Mouse (Mus musculus): Measurements from ENCODE around the gene Trim66. TPM values are rescaled to one million over a fixed set of nuclear protein-coding genes. Genes with fewer than 3 reads are reported as not detected.

Gene Trim66
- 0.38 TPM in 2 replicates for polyA plus RNA-seq (2014; fragmentation: Nextera tagmentation; extraction: Ambion mirVana)

DNA sequence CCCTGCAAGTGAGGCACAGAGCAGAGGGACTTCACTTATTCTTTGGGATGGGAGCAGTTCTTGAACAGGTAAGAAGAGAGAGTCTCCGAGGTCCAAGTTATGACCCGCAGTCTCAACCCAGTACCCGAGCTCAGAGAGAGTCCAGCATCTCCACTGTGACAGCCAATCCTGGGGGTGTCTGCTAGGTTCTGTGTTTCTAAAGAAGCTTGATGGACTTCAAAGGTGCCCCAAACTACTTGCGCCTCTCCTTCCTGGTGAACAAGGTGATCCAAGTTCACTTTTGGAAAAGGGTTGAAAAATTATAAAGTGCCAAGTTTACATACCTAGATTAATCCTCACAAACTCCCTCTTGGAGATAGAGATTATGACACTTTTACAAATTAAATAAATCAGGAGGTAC lies at the start of gene Trim66:
TSS of gene Trim66 (minus strand) at position 101 of the 400 bp plus-strand sequence.
- DNase-seq (ENCODE audit: low spot score) (no peak), ATAC-seq (no peak)
- H3K4me1 ChIP-seq (ENCODE audit: control insufficient read depth, insufficient read depth, low read length): peaks cover 8% of the 10 kb centered on the region; the same call in 1 of the 2 replicates
- H3K36me3 ChIP-seq (ENCODE audit: control insufficient read depth, insufficient read depth, low read length): no peaks in the 10 kb centered on the region
- no peaks in the 10 kb centered on the region for H3K9me3 ChIP-seq (replicated peaks; ENCODE audit: control insufficient read depth, low read length)
- 87% methylated on average over 4 of the region's 4 CpGs for WGBS
- H3K4me3 ChIP-seq (ENCODE audit: low read depth, low read length): no peak within 1 kb of the TSS
- peak within 1 kb of the TSS; percentile 9; the same call in 1 of the 2 replicates for H3K4me2 ChIP-seq (ENCODE audit: low read length)
- H3K27me3 ChIP-seq (replicated peaks; ENCODE audit: control insufficient read depth, insufficient read depth, low read length): no peaks in the 10 kb centered on the region
- peak within 1 kb of the TSS; percentile 13; the same call in 1 of the 2 replicates for H3K9ac ChIP-seq (ENCODE audit: low read length)
- peak within 1 kb of the TSS; percentile 4; the same call in 1 of the 2 replicates for H3K27ac ChIP-seq (ENCODE audit: low read depth, low read length)

DNA sequence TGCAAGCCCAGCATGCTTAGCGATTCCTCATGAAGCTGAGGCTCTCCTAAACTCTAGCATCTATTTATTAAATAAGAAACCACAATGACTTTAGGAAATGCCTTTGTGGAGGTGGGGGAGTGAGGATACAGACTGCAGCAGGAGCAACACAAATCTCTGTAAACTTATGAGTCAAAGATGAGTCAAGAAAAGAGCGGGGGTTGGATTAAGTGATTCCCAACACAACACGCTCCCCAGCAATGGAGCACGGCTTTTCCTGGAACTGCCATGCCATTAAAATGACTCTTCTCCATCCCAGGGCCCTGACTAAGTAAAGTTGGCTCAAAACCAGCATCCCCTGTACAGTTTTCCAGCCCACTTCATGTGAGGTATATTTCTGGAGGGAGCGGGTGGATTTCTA lies 38.8 kb upstream of the Trim66 start:
- Histone ChIP-seq H3K4me3 (ENCODE audit: low read depth, low read length) (no peak overlapping the region), H3K4me1 (ENCODE audit: control insufficient read depth, insufficient read depth, low read length) (no peaks in the 10 kb centered on the region), H3K9ac (ENCODE audit: low read length) (no peak overlapping the region), H3K27me3 (replicated peaks; ENCODE audit: control insufficient read depth, insufficient read depth, low read length) (no peaks in the 10 kb centered on the region), H3K4me2 (ENCODE audit: low read length) (no peak overlapping the region), H3K27ac (ENCODE audit: low read depth, low read length) (no peak overlapping the region), H3K36me3 (ENCODE audit: control insufficient read depth, insufficient read depth, low read length) (no peaks in the 10 kb centered on the region), H3K9me3 (replicated peaks; ENCODE audit: control insufficient read depth, low read length) (no peaks in the 10 kb centered on the region)
- DNase-seq (ENCODE audit: low spot score): no peak
- 90% methylated on average over 5 of the region's 5 CpGs for WGBS
- no peak for ATAC-seq

DNA sequence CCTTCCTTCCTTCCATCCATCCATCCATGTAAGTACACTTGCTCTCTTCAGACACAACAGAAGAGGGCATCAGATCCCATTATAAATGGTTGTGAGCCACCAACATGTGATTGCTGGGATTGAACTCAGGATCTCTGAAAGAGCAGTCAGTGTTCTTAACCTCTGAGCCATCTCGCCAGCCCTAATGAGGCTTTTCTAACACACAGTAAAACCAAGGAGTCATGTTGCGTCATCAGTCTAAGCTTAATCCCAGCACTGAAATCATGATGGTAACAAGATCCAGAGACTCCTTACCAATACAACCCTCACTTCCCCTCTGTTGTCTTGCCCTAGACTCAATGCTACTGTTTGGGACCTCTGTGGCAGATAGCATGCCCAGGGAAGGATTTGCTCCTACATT lies 38.3 kb upstream of the Trim66 start:
- no peaks in the 10 kb centered on the region for H3K4me1 ChIP-seq (ENCODE audit: control insufficient read depth, insufficient read depth, low read length)
- no peak overlapping the region for H3K4me3 ChIP-seq (ENCODE audit: low read depth, low read length)
- 85% methylated on average over 2 of the region's 2 CpGs for WGBS
- H3K9me3 ChIP-seq (replicated peaks; ENCODE audit: control insufficient read depth, low read length): no peaks in the 10 kb centered on the region
- no peaks in the 10 kb centered on the region for H3K36me3 ChIP-seq (ENCODE audit: control insufficient read depth, insufficient read depth, low read length)
- H3K27me3 ChIP-seq (replicated peaks; ENCODE audit: control insufficient read depth, insufficient read depth, low read length): no peaks in the 10 kb centered on the region
- ATAC-seq (no peak), DNase-seq (ENCODE audit: low spot score) (no peak)
- H3K9ac ChIP-seq (ENCODE audit: low read length): no peak overlapping the region
- H3K4me2 ChIP-seq (ENCODE audit: low read length): no peak overlapping the region
- no peak overlapping the region for H3K27ac ChIP-seq (ENCODE audit: low read depth, low read length)

DNA sequence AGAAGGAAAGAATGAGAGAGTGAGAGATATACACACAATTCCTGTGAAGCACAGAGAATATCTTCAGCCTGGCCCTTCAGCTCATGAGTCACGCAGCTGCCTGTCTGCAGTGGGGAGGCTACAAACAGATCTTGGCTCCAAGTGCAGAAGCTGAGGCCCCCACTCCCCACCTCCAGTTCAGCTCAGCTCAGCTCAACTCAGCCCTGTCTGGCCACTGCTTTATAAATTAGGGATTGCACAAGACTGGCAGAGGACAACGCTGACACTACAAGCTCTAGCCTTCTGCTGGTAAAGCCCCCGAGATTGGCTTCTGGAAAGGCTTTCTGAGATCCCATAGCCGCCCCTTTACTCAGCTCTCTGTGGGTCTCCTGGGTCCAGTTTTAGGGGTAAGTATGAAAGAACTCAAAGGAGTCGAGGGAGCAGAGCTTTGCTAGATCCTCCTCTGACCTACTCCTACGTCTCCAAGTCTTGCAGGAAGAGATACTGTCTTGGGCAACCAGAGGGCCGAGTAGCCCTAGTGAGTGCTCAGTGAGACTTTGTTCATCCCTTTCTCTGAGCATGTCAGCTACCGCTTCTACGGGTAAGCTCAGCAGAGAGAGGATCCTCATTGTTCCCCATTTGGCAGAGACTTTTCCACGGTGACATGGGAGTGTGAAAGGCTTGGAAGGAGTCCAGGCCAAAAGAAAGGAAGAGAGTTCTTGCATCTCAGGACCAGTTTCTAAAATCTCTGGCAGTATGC lies 37.5 kb upstream of the Trim66 start:
- Histone ChIP-seq H3K4me2 (ENCODE audit: low read length) (no peak overlapping the region), H3K9me3 (replicated peaks; ENCODE audit: control insufficient read depth, low read length) (no peaks in the 10 kb centered on the region), H3K27me3 (replicated peaks; ENCODE audit: control insufficient read depth, insufficient read depth, low read length) (no peaks in the 10 kb centered on the region), H3K4me1 (ENCODE audit: control insufficient read depth, insufficient read depth, low read length) (no peaks in the 10 kb centered on the region), H3K36me3 (ENCODE audit: control insufficient read depth, insufficient read depth, low read length) (no peaks in the 10 kb centered on the region), H3K27ac (ENCODE audit: low read depth, low read length) (no peak overlapping the region), H3K4me3 (ENCODE audit: low read depth, low read length) (no peak overlapping the region), H3K9ac (ENCODE audit: low read length) (no peak overlapping the region)
- DNase-seq (ENCODE audit: low spot score) (peak; percentile 20), ATAC-seq (no peak)
- WGBS: 67% methylated on average over 10 of the region's 10 CpGs

DNA sequence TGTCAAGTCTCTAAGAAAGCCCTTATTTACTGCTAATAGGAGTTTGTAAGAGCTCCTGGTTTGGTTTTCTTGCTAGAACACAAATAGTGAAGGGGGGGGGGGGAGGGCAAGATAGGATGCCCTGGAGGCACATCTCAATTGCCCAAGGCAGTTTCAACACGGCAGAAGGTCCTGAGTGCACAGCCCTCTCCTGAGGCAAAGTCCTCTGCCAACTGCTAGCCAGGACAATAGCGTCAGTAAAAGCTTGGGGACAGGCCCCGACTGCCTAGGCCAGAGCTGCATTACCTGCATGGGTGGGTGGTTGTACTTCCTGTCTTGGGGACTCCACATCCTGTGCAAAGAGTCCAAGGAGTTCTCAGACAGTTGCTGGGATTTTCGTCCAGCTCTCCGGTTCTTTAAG lies 36.9 kb upstream of the Trim66 start:
- no peak overlapping the region for H3K27ac ChIP-seq (ENCODE audit: low read depth, low read length)
- DNase-seq (ENCODE audit: low spot score): no peak

DNA sequence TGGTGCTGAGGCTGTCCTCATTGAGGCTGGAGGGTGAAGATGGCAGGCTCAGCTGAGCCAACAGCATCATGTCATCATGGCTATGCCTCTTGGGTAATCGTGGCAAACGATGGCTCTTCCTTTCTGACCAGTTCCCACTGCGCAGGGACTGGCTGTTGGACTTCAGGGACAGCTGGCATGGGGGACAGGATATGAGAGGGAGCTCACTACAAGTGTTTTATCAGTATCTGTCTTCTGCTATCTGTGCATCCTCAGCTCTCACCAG lies 34.4 kb upstream of the Trim66 start:
- Histone ChIP-seq H3K9ac (ENCODE audit: low read length) (no peak overlapping the region), H3K4me1 (ENCODE audit: control insufficient read depth, insufficient read depth, low read length) (no peaks in the 10 kb centered on the region), H3K36me3 (ENCODE audit: control insufficient read depth, insufficient read depth, low read length) (no peaks in the 10 kb centered on the region), H3K9me3 (replicated peaks; ENCODE audit: control insufficient read depth, low read length) (no peaks in the 10 kb centered on the region), H3K4me2 (ENCODE audit: low read length) (no peak overlapping the region), H3K4me3 (ENCODE audit: low read depth, low read length) (no peak overlapping the region), H3K27me3 (replicated peaks; ENCODE audit: control insufficient read depth, insufficient read depth, low read length) (no peaks in the 10 kb centered on the region), H3K27ac (ENCODE audit: low read depth, low read length) (no peak overlapping the region)
- DNase-seq (ENCODE audit: low spot score) (no peak), ATAC-seq (no peak)
- 94% methylated on average over 3 of the region's 3 CpGs for WGBS

More for the DNA sequence above, 36.9 kb upstream of the Trim66 start:
- 83% methylated on average over 5 of the region's 5 CpGs for WGBS
- Histone ChIP-seq H3K4me1 (ENCODE audit: control insufficient read depth, insufficient read depth, low read length) (no peaks in the 10 kb centered on the region), H3K9ac (ENCODE audit: low read length) (no peak overlapping the region), H3K9me3 (replicated peaks; ENCODE audit: control insufficient read depth, low read length) (no peaks in the 10 kb centered on the region), H3K36me3 (ENCODE audit: control insufficient read depth, insufficient read depth, low read length) (no peaks in the 10 kb centered on the region), H3K4me2 (ENCODE audit: low read length) (no peak overlapping the region), H3K4me3 (ENCODE audit: low read depth, low read length) (no peak overlapping the region), H3K27me3 (replicated peaks; ENCODE audit: control insufficient read depth, insufficient read depth, low read length) (no peaks in the 10 kb centered on the region)
- no peak for ATAC-seq

DNA sequence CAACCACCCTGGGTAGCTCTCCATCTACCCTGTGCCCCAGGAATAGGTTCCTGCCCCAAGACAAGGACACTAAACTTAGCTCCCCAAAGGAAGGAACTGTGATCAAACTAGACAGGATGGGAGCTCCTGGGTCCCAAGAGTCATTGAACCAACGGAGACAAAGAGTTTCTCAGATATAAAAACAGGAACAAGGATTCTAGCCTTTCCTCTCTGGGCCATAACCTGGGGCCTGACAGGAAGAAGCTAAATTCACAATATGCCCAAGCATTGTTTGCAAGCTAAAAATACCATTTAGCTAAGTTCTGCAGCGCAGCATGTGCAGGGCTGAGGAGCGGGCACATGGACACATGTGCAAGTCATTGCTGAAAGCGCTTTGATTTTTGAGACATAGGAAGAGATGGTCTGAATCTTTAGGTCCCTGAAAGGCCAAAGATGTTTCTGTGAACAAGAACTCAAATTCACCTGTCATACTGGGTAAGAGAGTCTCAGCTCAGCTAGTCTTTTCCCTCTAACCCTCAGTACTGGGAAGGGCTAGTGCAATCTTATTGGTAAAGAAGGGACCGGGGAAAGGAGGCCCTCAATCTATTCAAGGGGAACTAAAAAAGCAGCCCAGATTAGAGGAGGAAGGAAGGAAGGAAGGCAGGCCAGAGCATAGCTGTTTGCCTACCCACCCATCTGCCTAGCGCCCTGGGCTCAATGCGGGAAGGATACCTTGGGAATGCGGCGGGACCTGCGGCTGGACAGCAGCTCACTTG lies 33.9 kb upstream of the Trim66 start:
- no peak for DNase-seq (ENCODE audit: low spot score)
- 95% methylated on average over 10 of the region's 10 CpGs for WGBS
- no peak overlapping the region for H3K4me2 ChIP-seq (ENCODE audit: low read length)

DNA sequence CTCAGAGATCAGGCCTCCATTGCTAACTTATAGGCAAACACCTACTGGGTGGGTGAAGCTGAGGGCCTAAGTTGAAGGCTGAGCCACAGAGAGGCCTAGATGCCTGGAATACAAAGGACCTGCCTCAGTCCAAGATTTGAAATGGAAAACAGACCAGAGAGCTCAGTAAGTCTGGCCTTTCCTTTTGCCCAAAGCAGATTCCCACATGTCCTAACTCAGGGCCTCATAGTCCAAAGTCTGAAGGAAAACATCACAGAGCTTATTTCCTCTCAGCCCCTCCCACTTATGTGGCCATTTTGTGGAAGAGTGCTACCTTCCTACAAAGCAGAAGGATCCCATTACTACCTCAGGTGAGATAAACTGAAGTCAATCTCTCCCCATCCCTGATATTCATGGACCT lies 33.0 kb upstream of the Trim66 start:
- H3K4me2 ChIP-seq (ENCODE audit: low read length): no peak overlapping the region
- peaks cover 11% of the 10 kb centered on the region for H3K4me1 ChIP-seq (ENCODE audit: control insufficient read depth, insufficient read depth, low read length)
- H3K4me3 ChIP-seq (ENCODE audit: low read depth, low read length): no peak overlapping the region
- no peaks in the 10 kb centered on the region for H3K9me3 ChIP-seq (replicated peaks; ENCODE audit: control insufficient read depth, low read length)
- H3K27ac ChIP-seq (ENCODE audit: low read depth, low read length): no peak overlapping the region
- H3K27me3 ChIP-seq (replicated peaks; ENCODE audit: control insufficient read depth, insufficient read depth, low read length): no peaks in the 10 kb centered on the region
- ATAC-seq: no peak
- H3K36me3 ChIP-seq (ENCODE audit: control insufficient read depth, insufficient read depth, low read length): no peaks in the 10 kb centered on the region
- no peak overlapping the region for H3K9ac ChIP-seq (ENCODE audit: low read length)
- no peak for DNase-seq (ENCODE audit: low spot score)

More for the DNA sequence above, 33.9 kb upstream of the Trim66 start:
- ATAC-seq: no peak
- Histone ChIP-seq H3K9me3 (replicated peaks; ENCODE audit: control insufficient read depth, low read length) (no peaks in the 10 kb centered on the region), H3K36me3 (ENCODE audit: control insufficient read depth, insufficient read depth, low read length) (no peaks in the 10 kb centered on the region), H3K4me1 (ENCODE audit: control insufficient read depth, insufficient read depth, low read length) (peaks cover 3% of the 10 kb centered on the region; the same call in 1 of the 2 replicates), H3K9ac (ENCODE audit: low read length) (no peak overlapping the region), H3K27me3 (replicated peaks; ENCODE audit: control insufficient read depth, insufficient read depth, low read length) (no peaks in the 10 kb centered on the region), H3K27ac (ENCODE audit: low read depth, low read length) (no peak overlapping the region), H3K4me3 (ENCODE audit: low read depth, low read length) (no peak overlapping the region)

DNA sequence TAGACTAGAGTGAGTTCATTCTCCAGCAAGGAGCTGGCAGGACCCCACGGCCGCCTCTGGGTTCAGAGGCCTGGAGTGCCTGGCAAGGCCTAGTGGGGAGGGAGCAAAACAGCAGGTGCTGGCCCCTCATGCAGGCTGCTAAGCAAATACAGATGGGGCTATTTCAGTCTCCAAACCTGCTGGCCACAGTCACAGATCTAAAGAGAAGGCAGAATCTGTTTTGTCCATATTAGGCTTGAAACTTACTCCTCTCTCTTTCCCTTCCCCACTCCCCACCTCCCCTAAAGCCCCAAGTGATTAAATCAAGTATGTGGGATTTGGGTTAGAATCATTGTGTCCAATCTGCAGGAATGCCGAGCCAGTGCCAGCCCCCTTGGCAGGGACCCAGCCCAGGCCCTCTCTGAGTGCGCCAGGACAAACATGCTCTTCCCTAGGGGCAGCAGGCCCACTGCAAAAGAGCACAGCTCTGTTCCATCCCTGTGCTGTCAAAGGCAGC lies 28.6 kb upstream of the Trim66 start:
- Histone ChIP-seq H3K27me3 (replicated peaks; ENCODE audit: control insufficient read depth, insufficient read depth, low read length) (no peaks in the 10 kb centered on the region), H3K9ac (ENCODE audit: low read length) (no peak overlapping the region), H3K9me3 (replicated peaks; ENCODE audit: control insufficient read depth, low read length) (no peaks in the 10 kb centered on the region), H3K36me3 (ENCODE audit: control insufficient read depth, insufficient read depth, low read length) (no peaks in the 10 kb centered on the region), H3K4me1 (ENCODE audit: control insufficient read depth, insufficient read depth, low read length) (peaks cover 14% of the 10 kb centered on the region), H3K27ac (ENCODE audit: low read depth, low read length) (peak overlapping the region; percentile 52), H3K4me3 (ENCODE audit: low read depth, low read length) (no peak overlapping the region), H3K4me2 (ENCODE audit: low read length) (no peak overlapping the region)
- DNase-seq (ENCODE audit: low spot score) (peak; percentile 82), ATAC-seq (peak; percentile 95)
- WGBS: 21% methylated on average over 4 of the region's 4 CpGs

Data from forebrain, embryonic 14.5 days (tissue).